Mouse (Mus musculus) myocyte (in vitro differentiated cells): ENCODE measurements at regions not wholly inside any gene's neighbourhood (a gene's known extent, or its start where the extent isn't known, plus 50 kb on each side); places are given as distances from the start of the nearest gene placed in this dataset.

Experiments
- H3K27me3 ChIP-seq: one replicate; pipeline ENCODE4 v1.6.1; 2011; ENCODE audit not compliant: control insufficient read depth, insufficient read depth, insufficient read length
- H3K36me3 ChIP-seq: one replicate; pipeline ENCODE4 v1.6.1; 2011; ENCODE audit not compliant: control insufficient read depth, insufficient read depth
- H3K4me2 ChIP-seq: one replicate; pipeline ENCODE4 v1.6.1; 2011; ENCODE audit warnings: low read depth, control low read depth
- H3K4me3 ChIP-seq: one replicate; pipeline ENCODE4 v1.5.1; 2011; ENCODE audit warnings: mild to moderate bottlenecking, control low read depth, moderate library complexity
- H3K79me2 ChIP-seq: one replicate; pipeline ENCODE4 v1.6.1; 2011; ENCODE audit not compliant: control insufficient read depth, insufficient read depth
- H3ac ChIP-seq: one replicate; pipeline ENCODE4 v1.6.1; 2011; ENCODE audit not compliant: control insufficient read depth, insufficient read length
- CEBPB ChIP-seq: IDR thresholded peaks from 2 replicates; pipeline ENCODE4 v1.6.1; 2011; ENCODE audit warnings: mild to moderate bottlenecking, moderate library complexity; ENCODE audit not compliant: poor library complexity, insufficient read depth, severe bottlenecking
- E2F4 ChIP-seq: IDR thresholded peaks from one replicate; pipeline ENCODE4 v1.6.1; 2011; ENCODE audit warnings: mild to moderate bottlenecking, control low read depth, moderate library complexity; ENCODE audit not compliant: insufficient read depth
- MAX ChIP-seq: IDR thresholded peaks from one replicate; pipeline ENCODE4 v1.6.1; 2011; ENCODE audit warnings: low read depth, mild to moderate bottlenecking, control low read depth
- MYOD1 ChIP-seq, 3 experiments: IDR thresholded peaks; one replicate each; pipeline ENCODE4 v1.6.1; 2011; ENCODE audit warnings: control low read depth in 2 of 3, low read depth in 2 of 3, mild to moderate bottlenecking in 2 of 3, moderate library complexity in 1 of 3; ENCODE audit not compliant: insufficient read length in 2 of 3, control insufficient read depth in 1 of 3
- MYOG ChIP-seq, 3 experiments: IDR thresholded peaks; one replicate each; pipeline ENCODE4 v1.6.1; 2011; ENCODE audit warnings: control low read depth in 2 of 3, low read depth in 2 of 3, mild to moderate bottlenecking in 2 of 3; ENCODE audit not compliant: insufficient read length in 2 of 3, control insufficient read depth in 1 of 3, insufficient read depth in 1 of 3
- POLR2A ChIP-seq: IDR thresholded peaks from one replicate; pipeline ENCODE4 v1.6.1; 2011; ENCODE audit warnings: low read depth, mild to moderate bottlenecking, control low read depth, moderate library complexity; ENCODE audit not compliant: insufficient read length
- POLR2AphosphoS2 ChIP-seq: IDR thresholded peaks from one replicate; pipeline ENCODE4 v1.6.1; 2011; ENCODE audit warnings: low read depth, control low read depth; ENCODE audit not compliant: insufficient read length
- REST ChIP-seq: IDR thresholded peaks from one replicate; pipeline ENCODE4 v1.6.1; 2011; ENCODE audit warnings: mild to moderate bottlenecking, control low read depth, moderate library complexity; ENCODE audit not compliant: insufficient read depth, insufficient read length
- SRF ChIP-seq: IDR thresholded peaks from one replicate; pipeline ENCODE4 v1.6.1; 2011; ENCODE audit warnings: low read depth; ENCODE audit not compliant: control insufficient read depth, insufficient read length
- TCF12 ChIP-seq: IDR thresholded peaks from one replicate; pipeline ENCODE4 v1.6.1; 2011; ENCODE audit warnings: mild to moderate bottlenecking, control low read depth; ENCODE audit not compliant: poor library complexity, insufficient read depth, severe bottlenecking
- TCF3 ChIP-seq: IDR thresholded peaks from one replicate; pipeline ENCODE4 v1.6.1; 2011; ENCODE audit warnings: low read depth, control low read depth; ENCODE audit not compliant: insufficient read length
- USF1 ChIP-seq: IDR thresholded peaks from one replicate; pipeline ENCODE4 v1.6.1; 2011; ENCODE audit warnings: low read depth, mild to moderate bottlenecking, control low read depth, moderate library complexity

DNA sequence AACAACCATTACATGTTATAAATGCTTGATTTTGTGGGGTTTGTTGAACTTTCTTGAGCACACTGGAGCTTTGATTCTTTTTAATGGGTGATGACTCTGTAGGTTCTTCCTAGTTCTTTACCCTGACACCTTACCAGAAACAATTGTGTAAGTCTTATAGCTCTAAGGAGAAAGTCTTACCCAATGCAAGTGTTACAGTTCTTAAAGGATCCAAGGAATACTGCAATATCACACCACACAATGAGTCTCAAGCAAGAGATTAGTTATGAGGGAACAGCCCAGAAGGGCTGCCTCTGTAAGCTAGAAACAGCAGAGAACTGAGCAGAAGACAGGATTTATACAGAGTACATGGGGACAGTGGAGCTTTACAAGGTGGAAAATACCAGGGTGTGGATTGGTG, 914.5 kb upstream of the Msl3l2 start:
- Histone ChIP-seq H3K4me2 (no peak overlapping the region), H3K79me2 (no peaks in the 10 kb centered on the region), H3K36me3 (no peaks in the 10 kb centered on the region), H3K4me3 (no peak overlapping the region), H3ac (no peak overlapping the region), H3K27me3 (no peaks in the 10 kb centered on the region)
- no peak for TF ChIP-seq POLR2A
- TF ChIP-seq TCF3: no peak
- TF ChIP-seq SRF: no peak
- TF ChIP-seq POLR2AphosphoS2: no peak
- TF ChIP-seq E2F4: no peak
- no peak for TF ChIP-seq REST
- TF ChIP-seq MAX: no peak
- no peak for TF ChIP-seq CEBPB
- no peak for TF ChIP-seq MYOG (IDR thresholded peaks at IDR 0.05; ENCODE audit: control insufficient read depth in 1 of 3, insufficient read depth in 1 of 3, insufficient read length in 2 of 3, low read depth in 2 of 3)

DNA sequence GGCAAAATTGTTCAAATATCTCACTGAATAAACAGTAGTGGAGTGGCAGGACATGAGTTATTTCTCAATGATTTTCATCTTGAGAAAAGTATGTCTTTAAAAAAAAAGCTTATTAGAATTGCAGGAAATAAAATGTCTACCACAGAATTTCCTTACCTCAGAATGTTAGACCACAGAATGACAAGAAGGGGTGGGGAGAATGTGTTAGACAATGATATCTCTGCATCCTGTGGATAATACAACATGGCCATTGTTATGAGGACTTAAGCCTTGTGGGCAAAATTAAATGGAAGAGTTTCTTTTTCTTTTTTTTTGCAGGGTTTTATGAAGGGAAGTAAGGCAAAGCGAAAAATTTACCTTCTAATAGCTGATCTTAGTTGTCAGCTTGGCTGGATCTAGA, 912.6 kb upstream of the Msl3l2 start:
- H3K27me3 ChIP-seq: no peaks in the 10 kb centered on the region
- H3K4me2 ChIP-seq: peak overlapping the region; percentile 47
- no peaks in the 10 kb centered on the region for H3K36me3 ChIP-seq
- H3K79me2 ChIP-seq: no peaks in the 10 kb centered on the region
- no peak overlapping the region for H3ac ChIP-seq
- TF ChIP-seq E2F4 (no peak), MYOG (IDR thresholded peaks at IDR 0.05; ENCODE audit: control insufficient read depth in 1 of 3, insufficient read depth in 1 of 3, insufficient read length in 2 of 3, low read depth in 2 of 3) (no peak), TCF3 (no peak), USF1 (no peak), CEBPB (no peak), TCF12 (no peak)
- H3K4me3 ChIP-seq: no peak overlapping the region

DNA sequence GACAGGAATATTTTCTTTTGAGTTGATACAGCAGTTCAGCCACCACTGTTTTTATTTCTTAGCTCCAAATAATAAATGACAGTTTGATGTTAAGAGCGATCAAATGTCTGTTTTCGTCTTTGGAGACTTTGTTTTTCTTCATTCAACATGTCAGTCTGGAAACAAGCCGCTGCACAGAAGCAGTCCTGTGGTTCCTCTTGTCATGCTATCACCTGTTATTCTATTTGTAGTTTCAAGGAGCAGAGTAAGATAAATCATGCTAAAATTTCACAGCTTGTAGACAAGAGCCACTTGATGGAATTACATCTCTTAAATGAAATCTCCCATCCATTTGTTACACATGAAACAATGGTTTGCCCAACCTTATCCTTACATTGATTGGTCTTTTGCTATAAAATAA, 911.5 kb upstream of the Msl3l2 start:
- Histone ChIP-seq H3K79me2 (no peaks in the 10 kb centered on the region), H3K4me3 (no peak overlapping the region), H3K4me2 (no peak overlapping the region), H3K36me3 (no peaks in the 10 kb centered on the region), H3K27me3 (no peaks in the 10 kb centered on the region), H3ac (no peak overlapping the region)
- no peak for TF ChIP-seq SRF
- peak in 1 of 3 experiments; percentile 50 for TF ChIP-seq MYOG (IDR thresholded peaks at IDR 0.05; ENCODE audit: control insufficient read depth in 1 of 3, insufficient read depth in 1 of 3, insufficient read length in 2 of 3, low read depth in 2 of 3)

DNA sequence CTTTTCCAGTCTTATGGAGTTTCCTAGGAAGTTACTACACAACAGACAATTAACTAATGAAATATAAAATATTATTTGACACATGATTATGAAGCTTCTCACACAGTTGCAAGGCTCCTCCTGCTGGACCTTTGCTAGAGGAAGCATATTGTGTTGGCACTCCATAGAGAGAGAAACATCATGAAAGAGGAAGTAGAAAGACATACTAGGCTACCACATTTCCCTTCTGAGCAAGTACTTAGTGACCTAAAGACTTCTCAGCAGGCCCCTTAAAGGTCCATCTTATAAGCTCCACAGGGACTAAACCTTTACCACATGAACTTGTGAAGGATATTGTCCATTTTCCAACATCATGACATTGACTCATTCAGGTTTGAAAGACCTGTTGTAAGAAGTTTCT, 869.6 kb upstream of the Msl3l2 start:
- H3K36me3 ChIP-seq: no peaks in the 10 kb centered on the region
- no peaks in the 10 kb centered on the region for H3K27me3 ChIP-seq
- H3K79me2 ChIP-seq: no peaks in the 10 kb centered on the region
- H3K4me2 ChIP-seq: no peak overlapping the region
- no peak for TF ChIP-seq TCF3
- H3K4me3 ChIP-seq: no peak overlapping the region
- no peak overlapping the region for H3ac ChIP-seq

DNA sequence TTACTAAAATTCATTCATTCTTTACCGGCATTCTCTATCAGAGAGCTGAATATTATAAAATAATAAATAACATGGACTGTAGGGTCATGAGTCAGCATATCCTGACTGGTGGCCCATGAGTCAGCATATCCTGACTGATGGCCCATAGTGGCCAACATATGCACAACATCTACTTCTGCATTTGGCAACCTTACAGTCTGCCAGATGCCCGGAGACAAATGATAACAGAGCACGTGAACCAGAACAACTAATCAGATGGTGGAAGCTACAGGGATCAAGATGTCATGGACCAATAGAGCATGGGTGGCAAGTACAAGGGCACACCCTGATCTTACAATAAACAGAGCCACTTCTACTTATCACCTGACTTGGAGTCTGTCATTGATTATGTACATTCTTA, 849.4 kb upstream of the Msl3l2 start:
- TF ChIP-seq TCF12 (no peak), USF1 (peak; percentile 14)

DNA sequence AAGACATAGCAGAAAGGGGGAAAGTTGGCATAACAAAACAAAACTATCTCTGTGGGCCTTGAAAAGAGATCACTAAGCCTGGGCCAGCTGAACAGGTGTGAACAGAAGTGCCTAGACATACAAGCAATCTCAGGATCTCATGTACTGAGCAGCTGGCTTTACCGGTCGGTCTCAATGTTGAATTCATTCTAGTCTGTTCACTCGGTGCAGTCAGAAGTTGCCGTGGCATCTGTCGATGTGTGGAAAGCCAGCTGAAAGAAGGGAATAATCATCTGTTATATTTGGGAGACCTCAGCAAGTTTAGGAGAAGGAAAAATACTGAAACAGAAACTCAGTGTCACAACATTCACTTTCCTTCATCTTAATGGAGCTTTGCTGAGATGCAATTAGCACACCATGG, 806.6 kb upstream of the Msl3l2 start:
- Histone ChIP-seq H3K4me3 (no peak overlapping the region), H3K79me2 (no peaks in the 10 kb centered on the region), H3K4me2 (no peak overlapping the region), H3K27me3 (no peaks in the 10 kb centered on the region), H3K36me3 (no peaks in the 10 kb centered on the region), H3ac (no peak overlapping the region)
- TF ChIP-seq CEBPB (no peak), TCF12 (no peak), MYOD1 (IDR thresholded peaks at IDR 0.05; ENCODE audit: control insufficient read depth in 1 of 3, insufficient read length in 2 of 3, low read depth in 2 of 3) (peak in 1 of 3 experiments; percentile 30), MAX (no peak), E2F4 (no peak), POLR2A (no peak), USF1 (no peak), MYOG (IDR thresholded peaks at IDR 0.05; ENCODE audit: control insufficient read depth in 1 of 3, insufficient read depth in 1 of 3, insufficient read length in 2 of 3, low read depth in 2 of 3) (no peak)

More for the DNA sequence above, 849.4 kb upstream of the Msl3l2 start:
- H3K79me2 ChIP-seq: no peaks in the 10 kb centered on the region
- H3K36me3 ChIP-seq: no peaks in the 10 kb centered on the region
- no peak overlapping the region for H3K4me3 ChIP-seq
- H3K4me2 ChIP-seq: no peak overlapping the region
- no peak overlapping the region for H3ac ChIP-seq
- H3K27me3 ChIP-seq: no peaks in the 10 kb centered on the region
